Mouse (Mus musculus): ENCODE results near the gene Lrrfip2.

Gene Lrrfip2

DNA sequence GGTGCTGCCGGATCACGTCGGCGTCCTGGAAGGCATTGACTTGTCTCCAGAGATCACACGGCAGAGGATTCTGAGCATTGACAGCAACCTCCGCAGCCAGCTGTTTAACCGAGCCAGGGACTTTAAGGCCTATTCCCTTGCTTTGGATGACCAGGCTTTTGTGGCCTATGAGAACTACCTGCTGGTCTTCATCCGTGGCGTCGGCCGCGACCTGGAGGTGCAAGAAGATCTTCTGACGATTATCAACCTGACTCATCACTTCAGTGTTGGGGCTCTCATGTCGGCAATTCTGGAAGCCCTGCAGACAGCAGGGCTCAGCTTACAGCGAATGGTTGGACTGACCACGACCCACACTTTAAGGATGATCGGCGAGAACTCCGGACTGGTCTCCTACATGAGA, 155.0 kb downstream of the Lrrfip2 start:
- DNase-seq (ENCODE audit: inconsistent age in 2 of 2, low spot score in 1 of 2): no peak

DNA sequence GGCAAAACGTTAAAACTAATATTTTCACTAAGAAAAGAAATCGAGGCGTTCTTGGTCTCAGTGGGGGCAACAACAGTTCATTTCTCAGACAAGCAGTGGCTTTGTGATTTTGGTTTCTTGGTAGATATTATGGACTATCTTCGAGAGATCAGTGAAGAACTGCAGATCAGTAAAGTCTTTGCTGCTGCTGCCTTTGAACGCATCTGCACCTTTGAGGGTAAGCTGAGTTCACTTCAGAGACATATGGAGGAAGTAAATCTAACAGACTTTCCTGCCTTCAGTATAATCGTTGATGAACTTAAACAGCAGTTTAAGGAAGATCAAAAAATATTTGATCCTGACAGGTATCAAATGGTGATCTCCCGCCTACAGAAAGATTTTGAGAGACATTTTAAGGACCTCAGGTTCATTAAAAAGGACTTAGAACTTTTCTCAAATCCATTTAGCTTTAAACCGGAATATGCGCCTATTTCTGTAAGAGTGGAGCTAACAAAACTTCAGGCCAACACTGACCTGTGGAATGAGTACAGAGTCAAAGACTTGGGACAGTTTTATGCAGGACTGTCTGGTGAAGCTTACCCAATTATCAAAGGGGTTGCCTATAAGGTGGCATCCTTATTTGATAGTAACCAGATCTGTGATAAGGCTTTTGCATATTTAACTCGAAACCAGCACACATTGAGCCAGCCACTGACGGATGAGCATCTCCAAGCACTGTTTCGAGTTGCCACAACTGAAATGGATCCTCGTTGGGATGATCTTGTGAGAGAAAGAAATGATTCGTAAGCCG, 155.8 kb downstream of the Lrrfip2 start:
- DNase-seq (ENCODE audit: inconsistent age in 2 of 2, low spot score in 1 of 2): peak in 1 of 2 experiments; percentile 52

DNA sequence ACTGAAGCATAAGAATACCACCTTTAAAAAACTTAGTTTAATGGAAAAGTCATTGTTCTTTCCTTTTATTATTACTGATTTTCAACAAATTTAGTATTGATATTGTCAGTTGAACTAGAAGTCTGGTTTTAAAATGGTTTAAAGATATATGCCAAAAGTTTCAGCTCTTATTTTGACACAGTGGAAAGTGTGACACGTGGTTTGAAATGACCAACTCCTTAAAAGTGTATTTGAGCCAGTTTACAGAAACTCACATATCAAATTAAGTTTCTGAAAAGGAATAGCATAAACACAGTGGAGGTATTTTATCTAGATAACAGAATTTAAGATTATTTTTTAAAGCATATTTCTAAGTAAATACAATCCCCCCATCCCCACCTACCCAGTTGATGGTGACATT, 156.6 kb downstream of the Lrrfip2 start:
- no peak for DNase-seq (ENCODE audit: inconsistent age in 2 of 2, low spot score in 1 of 2)

DNA sequence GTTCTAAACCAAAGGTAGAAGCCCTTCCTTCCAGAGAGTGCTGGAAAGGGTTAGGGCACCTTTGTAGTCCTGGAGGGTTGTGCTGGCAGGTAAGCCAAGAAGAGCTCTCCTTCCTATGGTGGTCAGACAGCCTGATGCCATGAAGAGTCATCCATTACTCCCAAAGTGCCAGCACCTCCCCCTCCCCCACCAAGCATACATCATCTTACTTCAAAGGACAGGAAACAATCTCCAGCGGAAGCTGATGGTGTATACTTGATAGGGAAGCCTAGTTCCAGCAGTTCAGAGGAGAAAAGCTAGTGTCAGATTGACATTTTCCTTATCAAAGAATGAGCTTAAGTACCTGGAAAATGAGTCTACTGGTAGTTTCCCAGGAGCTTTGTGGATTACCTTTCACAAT, 157.8 kb downstream of the Lrrfip2 start:
- peak; percentile 35 to 79 for DNase-seq (ENCODE audit: inconsistent age in 2 of 2, low spot score in 1 of 2)
